ENCODE assay signal across 8 mouse cellular contexts in genomic region chr16:17124119-17124870, GRCm38 (mm10). TPM values are rescaled to one million over a fixed set of nuclear protein-coding genes. Genes with fewer than 3 reads are reported as not detected.
A peak's percentile ranks its signal among the peaks of the same experiment; 100 is the strongest.
DNase-seq lines count a peak whose midpoint lies in the region; ATAC-seq and TF ChIP-seq lines count a peak whose summit lies in the region.

No protein-coding gene starts in this region.

- peak overlapping the region; percentile 81 for H3K4me2 ChIP-seq in kidney, embryonic 14.5 days (replicated peaks; ENCODE audit: low read depth, low read length)
- H3K4me2 ChIP-seq in myocyte (ENCODE audit: low read depth): peak overlapping the region; percentile 83

- H3K36me3 ChIP-seq in kidney, embryonic 14.5 days (ENCODE audit: control insufficient read depth, insufficient read depth, low read length): peaks cover 30% of the 10 kb centered on the region
- H3K36me3 ChIP-seq in myocyte (ENCODE audit: control insufficient read depth, insufficient read depth): no peaks in the 10 kb centered on the region

- H3K27me3 ChIP-seq in kidney, embryonic 14.5 days (ENCODE audit: control insufficient read depth, insufficient read depth, low read length): no peaks in the 10 kb centered on the region
- H3K27me3 ChIP-seq in myocyte (ENCODE audit: control insufficient read depth, insufficient read depth, insufficient read length): no peaks in the 10 kb centered on the region

- no peaks in the 10 kb centered on the region for H3K79me2 ChIP-seq in myocyte (ENCODE audit: control insufficient read depth, insufficient read depth)

- no peaks in the 10 kb centered on the region for H3K9me3 ChIP-seq in kidney, embryonic 14.5 days (ENCODE audit: control insufficient read depth, low read length)

- no peak for DNase-seq in kidney, postnatal 25 days
- DNase-seq in embryo, embryonic 10.5 days (ENCODE audit: low spot score): peak; percentile 95
- peak; percentile 40 for DNase-seq in induced T-regulatory cell, adult 2 months (ENCODE audit: low read depth)
- DNase-seq in T-cell, adult 2 months (ENCODE audit: low spot score): no peak
- no peak for DNase-seq in frontal cortex, adult 2 months (ENCODE audit: extremely low spot score in 1 of 2, low spot score in 1 of 2)
- DNase-seq in kidney, postnatal 36 days: no peak

- H3K4me3 ChIP-seq in kidney, embryonic 14.5 days (ENCODE audit: low read length): peak overlapping the region; percentile 65
- H3K4me3 ChIP-seq in myocyte: peak overlapping the region; percentile 56

- ATAC-seq in kidney, embryonic 14.5 days (ENCODE audit: low FRiP score, low TSS enrichment): peak; percentile 63

- no peak overlapping the region for H3ac ChIP-seq in myocyte (ENCODE audit: control insufficient read depth, insufficient read length)

- TF ChIP-seq POLR2A in myocyte (IDR thresholded peaks at IDR 0.05; ENCODE audit: insufficient read length, low read depth): no peak

- WGBS in kidney, embryonic 14.5 days: 2% methylated on average over 22 of the region's 22 CpGs

- H3K4me1 ChIP-seq in kidney, embryonic 14.5 days (ENCODE audit: control insufficient read depth, insufficient read depth, low read length): peaks cover 12% of the 10 kb centered on the region; the same call in 1 of the 2 replicates

- H3K9ac ChIP-seq in kidney, embryonic 14.5 days (ENCODE audit: low read depth, low read length): peak overlapping the region; percentile 86

- peak overlapping the region; percentile 71 for H3K27ac ChIP-seq in kidney, embryonic 14.5 days (ENCODE audit: low read depth, low read length)

TF ChIP-seq in myocyte, 11 proteins besides CTCF, POLR2A, EP300 and RAD21:
- TF ChIP-seq TCF12 (IDR thresholded peaks at IDR 0.05; ENCODE audit: insufficient read depth, poor library complexity, severe bottlenecking) (no peak), MYOD1 (IDR thresholded peaks at IDR 0.05; ENCODE audit: control insufficient read depth in 1 of 3, insufficient read length in 2 of 3, low read depth in 2 of 3) (no peak), TCF3 (IDR thresholded peaks at IDR 0.05; ENCODE audit: insufficient read length, low read depth) (no peak), MYOG (IDR thresholded peaks at IDR 0.05; ENCODE audit: control insufficient read depth in 1 of 3, insufficient read depth in 1 of 3, insufficient read length in 2 of 3, low read depth in 2 of 3) (no peak), REST (IDR thresholded peaks at IDR 0.05; ENCODE audit: insufficient read depth, insufficient read length) (no peak), MAX (IDR thresholded peaks at IDR 0.05; ENCODE audit: low read depth) (no peak), USF1 (IDR thresholded peaks at IDR 0.05; ENCODE audit: low read depth) (no peak), POLR2AphosphoS2 (IDR thresholded peaks at IDR 0.05; ENCODE audit: insufficient read length, low read depth) (no peak), CEBPB (IDR thresholded peaks at IDR 0.05; ENCODE audit: insufficient read depth, poor library complexity, severe bottlenecking) (no peak), E2F4 (IDR thresholded peaks at IDR 0.05; ENCODE audit: insufficient read depth) (no peak), SRF (IDR thresholded peaks at IDR 0.05; ENCODE audit: control insufficient read depth, insufficient read length, low read depth) (no peak)

RNA-seq across cellular contexts. Expression of gene 2610318N02Rik, which starts 0.7 kb away (rescaled TPM):
- polyA plus RNA-seq in kidney, embryonic 14.5 days (2014; fragmentation: Nextera tagmentation; extraction: Ambion mirVana): 64.3 and 72.8 TPM in 2 replicates
- polyA plus RNA-seq in myocyte (2012; fragmentation: generic; extraction: Trizol): 13.5 TPM
- 4.8 and 5.2 TPM in 2 replicates for polyA plus RNA-seq in frontal cortex, adult 2 months (2012; rRNA removed)

RNA-seq across cellular contexts. Expression of gene Sdf2l1, which starts 7.9 kb away (rescaled TPM):
- 55.3 and 66.5 TPM in 2 replicates for polyA plus RNA-seq in kidney, embryonic 14.5 days (2014; fragmentation: Nextera tagmentation; extraction: Ambion mirVana)
- 17.3 TPM for polyA plus RNA-seq in myocyte (2012; fragmentation: generic; extraction: Trizol)
- 17.8 and 22.2 TPM in 2 replicates for polyA plus RNA-seq in frontal cortex, adult 2 months (2012; rRNA removed)

RNA-seq across cellular contexts. Expression of gene Ppil2, which starts 13.2 kb away (rescaled TPM):
- 131 and 142 TPM in 2 replicates for polyA plus RNA-seq in kidney, embryonic 14.5 days (2014; fragmentation: Nextera tagmentation; extraction: Ambion mirVana)
- 48.5 TPM for polyA plus RNA-seq in myocyte (2012; fragmentation: generic; extraction: Trizol)
- polyA plus RNA-seq in frontal cortex, adult 2 months (2012; rRNA removed): 99.6 and 110 TPM in 2 replicates

RNA-seq across cellular contexts. Expression of gene Ydjc, which starts 20.1 kb away (rescaled TPM):
- 9.1 and 11.9 TPM in 2 replicates for polyA plus RNA-seq in kidney, embryonic 14.5 days (2014; fragmentation: Nextera tagmentation; extraction: Ambion mirVana)
- 8.2 TPM for polyA plus RNA-seq in myocyte (2012; fragmentation: generic; extraction: Trizol)
- polyA plus RNA-seq in frontal cortex, adult 2 months (2012; rRNA removed): 29.4 and 29.9 TPM in 2 replicates

RNA-seq across cellular contexts. Expression of gene Ccdc116, which starts 22.7 kb away (rescaled TPM):
- 0.54 and 0.91 TPM in 2 replicates for polyA plus RNA-seq in kidney, embryonic 14.5 days (2014; fragmentation: Nextera tagmentation; extraction: Ambion mirVana)
- polyA plus RNA-seq in myocyte (2012; fragmentation: generic; extraction: Trizol): 0.17 TPM
- polyA plus RNA-seq in frontal cortex, adult 2 months (2012; rRNA removed): 5.0 and 5.1 TPM in 2 replicates

Comparison
In these comparisons a context has a peak if more than half of its experiments do, and no peak if none do; other contexts are left out.
1. DNase-seq: peak in embryo, embryonic 10.5 days (single experiment) and induced T-regulatory cell, adult 2 months (single experiment); none in kidney, postnatal 25 days (0 of 2), T-cell, adult 2 months (single experiment), frontal cortex, adult 2 months (0 of 2) and kidney, postnatal 36 days (0 of 2).